Mouse (Mus musculus): ENCODE results near the gene Chkb.

DNA sequence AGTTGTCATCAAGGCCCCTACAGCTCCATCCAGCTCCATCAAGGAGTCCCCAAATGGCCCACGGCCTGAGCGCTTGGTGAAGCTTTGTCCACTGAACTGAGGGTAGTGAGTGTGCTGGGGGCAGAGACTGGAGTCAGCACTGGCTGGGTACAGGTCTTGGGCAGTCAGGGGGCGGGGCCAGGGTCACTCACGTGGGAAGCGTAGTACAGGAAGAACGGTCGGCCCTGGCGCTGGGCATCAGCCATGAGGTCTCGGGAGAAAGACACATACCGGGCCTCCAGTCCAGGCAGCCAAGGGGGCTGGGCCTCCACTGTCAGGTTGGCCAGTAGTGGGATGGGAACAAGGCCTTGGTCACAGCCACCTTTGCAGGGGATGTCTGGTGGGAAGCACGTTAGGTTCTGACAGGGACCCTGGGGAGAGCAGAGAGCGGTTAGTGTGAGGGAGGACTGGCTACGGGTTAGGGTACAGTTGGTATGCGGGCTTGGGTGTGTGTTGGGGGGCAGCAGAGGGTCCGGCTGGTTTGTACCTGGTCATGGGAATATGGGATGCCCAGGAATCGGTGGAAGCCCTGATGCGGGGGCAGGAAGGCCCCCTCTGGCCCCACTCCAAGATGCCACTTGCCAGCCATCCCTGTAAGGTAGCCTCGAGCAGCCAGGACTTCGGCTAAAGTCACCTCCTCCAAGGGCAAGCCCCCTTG, 45.0 kb upstream of the Chkb start:
- no peak for TF ChIP-seq GATA1 (IDR thresholded peaks at IDR 0.05; ENCODE audit: low read length)
- no peak for TF ChIP-seq TAL1 (IDR thresholded peaks at IDR 0.05; ENCODE audit: low read length)

Data from erythroblast, embryonic 14.5 days (primary cell).